Mouse (Mus musculus) brain, embryonic 18.5 days (tissue): ENCODE measurements around the gene Hist1h2ad.

Experiments used
- DNase-seq: peaks from one replicate; pipeline ENCODE4 v3.0.0-alpha.2; 2012; ENCODE audit warnings: low read depth, low spot score

The Hist1h2ad gene

GRCm38 (mm10) chr13:23620056-23620732, 46.0 kb downstream of the Hist1h2ad start:
- DNase-seq, result no peak

DNA sequence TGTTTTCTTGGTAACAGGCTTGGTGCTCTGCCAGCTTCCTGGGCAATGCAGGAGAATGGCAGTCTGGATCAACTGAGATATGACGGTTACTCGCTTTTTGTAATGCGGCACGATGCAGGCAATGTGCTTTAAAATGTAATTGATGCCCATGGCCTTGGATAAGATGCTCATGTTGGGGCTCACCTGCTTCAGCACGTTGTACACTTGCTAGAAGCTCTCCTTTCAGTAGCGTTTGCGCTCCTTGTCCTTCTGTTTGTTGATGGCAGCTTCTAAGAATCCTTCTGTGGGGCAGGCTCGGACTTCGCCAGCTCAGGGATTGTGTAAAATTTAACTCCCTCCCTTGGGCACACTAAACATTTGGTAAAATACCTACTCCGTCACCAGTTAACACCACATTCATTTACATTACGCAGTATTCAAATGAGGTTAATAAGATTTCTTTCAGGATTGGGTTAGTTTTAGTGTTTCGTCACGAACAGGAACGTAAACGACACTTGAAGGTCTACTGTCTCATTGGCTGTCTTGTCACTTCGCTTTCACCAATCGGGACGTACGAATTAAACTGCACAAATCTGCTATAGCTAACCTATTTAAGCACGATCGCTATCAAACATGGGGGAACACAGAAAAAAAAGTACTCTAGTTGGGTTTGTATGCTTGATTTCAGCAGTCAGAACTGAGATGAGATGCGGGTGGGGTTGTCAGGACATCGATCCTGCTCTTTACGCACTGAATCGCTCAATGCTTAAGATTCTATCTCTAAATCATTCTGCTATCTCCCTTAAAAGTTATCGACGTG, 46.8 kb downstream of the Hist1h2ad start, which contains the start of gene Hist1h2be:
TSS of gene Hist1h2be (minus strand) at position 392 of the 799 bp plus-strand sequence.
- DNase-seq, result peak; percentile 94

DNA sequence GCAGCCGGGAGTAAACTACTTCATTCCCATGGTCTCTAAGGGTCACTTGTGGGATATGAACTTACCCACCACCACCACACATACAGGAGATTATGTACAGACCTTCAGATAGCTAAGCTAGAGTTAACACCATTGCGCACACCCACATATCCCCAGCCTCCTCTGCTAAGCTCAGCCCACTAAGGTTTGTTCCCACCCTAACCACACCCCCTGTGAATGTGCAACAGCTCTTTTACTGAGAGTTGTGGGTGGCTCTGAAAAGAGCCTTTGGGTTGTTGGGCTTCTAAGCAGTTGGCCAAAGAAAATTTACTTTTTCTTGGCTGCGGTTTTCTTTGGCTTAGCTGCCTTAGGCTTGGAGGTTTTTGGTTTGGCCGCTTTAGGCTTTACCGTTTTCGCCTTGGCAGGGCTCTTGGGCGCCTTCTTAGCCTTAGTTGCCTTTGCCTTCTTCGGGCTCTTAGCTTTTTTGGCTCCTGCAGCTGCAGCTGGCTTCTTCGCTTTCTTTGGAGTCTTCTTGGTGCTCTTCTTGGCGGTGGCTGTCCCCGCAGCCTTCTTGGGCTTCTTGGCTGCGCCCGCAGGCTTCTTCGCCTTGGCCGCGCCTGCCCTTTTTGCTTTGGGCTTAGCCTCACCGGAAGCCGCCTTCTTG, 47.5 kb downstream of the Hist1h2ad start:
- DNase-seq, result peak; percentile 64

DNA sequence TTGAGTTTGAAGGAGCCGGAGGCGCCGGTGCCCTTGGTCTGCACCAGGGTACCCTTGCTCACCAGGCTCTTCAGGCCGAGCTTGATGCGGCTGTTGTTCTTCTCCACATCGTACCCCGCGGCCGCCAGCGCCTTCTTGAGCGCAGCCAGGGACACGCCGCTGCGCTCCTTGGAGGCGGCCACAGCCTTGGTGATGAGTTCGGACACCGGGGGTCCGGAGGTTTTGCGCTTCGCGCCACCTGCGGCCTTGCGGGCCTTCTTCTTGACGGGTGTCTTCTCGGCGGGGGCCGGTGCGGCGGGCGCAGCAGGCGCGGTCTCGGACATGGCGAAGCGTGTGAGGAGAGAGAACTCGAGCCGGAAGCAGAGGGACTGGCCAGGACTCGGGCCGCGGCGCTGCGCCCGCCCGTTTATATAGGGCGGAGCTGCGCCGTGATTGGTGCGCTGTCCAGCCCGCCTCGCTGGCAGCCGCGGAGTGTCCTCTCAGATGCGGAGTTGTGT, 48.0 kb downstream of the Hist1h2ad start, which contains the start of gene Hist1h1e:
TSS of gene Hist1h1e (minus strand) at position 384 of the 497 bp plus-strand sequence.
- peak; percentile 69 for DNase-seq

- no peak for DNase-seq
Measured at GRCm38 (mm10) chr13:23622861-23623450, 48.8 kb downstream of the Hist1h2ad start.
